Comparison of ENCODE assay signal across 8 mouse cellular contexts in the genomic region with DNA sequence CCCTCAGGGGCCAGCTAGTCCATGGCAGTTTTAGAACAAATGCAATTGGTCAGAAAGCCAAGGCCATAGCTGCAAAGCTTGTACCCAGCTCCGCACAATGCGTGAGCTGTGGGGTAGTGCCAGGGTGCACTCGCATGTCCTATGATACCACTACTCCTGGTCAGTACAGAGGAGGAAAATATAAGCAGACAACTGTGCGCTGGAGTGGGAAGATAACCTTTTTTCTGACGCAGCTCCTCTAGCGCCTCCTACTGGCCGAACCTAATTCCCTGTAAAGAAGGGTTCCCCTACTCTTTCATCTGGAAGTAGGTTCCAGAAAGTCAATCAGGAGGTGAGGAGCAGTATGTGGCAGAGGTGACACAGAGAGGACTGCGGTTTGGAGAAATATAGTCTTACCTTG.
DNase-seq lines count a peak whose midpoint lies in the region; ATAC-seq and TF ChIP-seq lines count a peak whose summit lies in the region.

No protein-coding gene starts in this region.

- no peak for TF ChIP-seq EP300 in heart, postnatal 0 days (IDR thresholded peaks at IDR 0.05; ENCODE audit: low read depth)

- H3K9ac ChIP-seq in heart, postnatal 0 days (replicated peaks; ENCODE audit: low read depth, low read length): no peak overlapping the region
- H3K9ac ChIP-seq in midbrain, embryonic 16.5 days (ENCODE audit: low read depth, low read length): no peak overlapping the region

- TF ChIP-seq POLR2A in testis, adult 2 months (IDR thresholded peaks at IDR 0.05; ENCODE audit: control insufficient read depth, low read depth, low read length): no peak
- TF ChIP-seq POLR2A in bone marrow macrophage, adult 2 months (IDR thresholded peaks at IDR 0.05; ENCODE audit: borderline replicate concordance, low read depth, low read length): no peak

- no peaks in the 10 kb centered on the region for H3K4me1 ChIP-seq in heart, postnatal 0 days (ENCODE audit: control insufficient read depth, insufficient read depth)
- no peaks in the 10 kb centered on the region for H3K4me1 ChIP-seq in testis, adult 2 months (ENCODE audit: control insufficient read depth, insufficient read depth, low read length)
- no peaks in the 10 kb centered on the region for H3K4me1 ChIP-seq in bone marrow macrophage, adult 2 months (ENCODE audit: control insufficient read depth, insufficient read depth, low read length)
- no peaks in the 10 kb centered on the region for H3K4me1 ChIP-seq in midbrain, embryonic 16.5 days (ENCODE audit: control insufficient read depth, insufficient read depth, low read length)

- H3K4me2 ChIP-seq in heart, postnatal 0 days (ENCODE audit: low read depth, low read length): no peak overlapping the region
- no peak overlapping the region for H3K4me2 ChIP-seq in midbrain, embryonic 16.5 days (ENCODE audit: low read length)

- H3K9me3 ChIP-seq in heart, postnatal 0 days (replicated peaks; ENCODE audit: control insufficient read depth, low read length): no peaks in the 10 kb centered on the region
- no peaks in the 10 kb centered on the region for H3K9me3 ChIP-seq in midbrain, embryonic 16.5 days (replicated peaks; ENCODE audit: control insufficient read depth, low read length, poor library complexity, severe bottlenecking)

- no peak overlapping the region for H3K4me3 ChIP-seq in heart, postnatal 0 days (ENCODE audit: low read depth, low read length)
- H3K4me3 ChIP-seq in testis, adult 2 months (ENCODE audit: control insufficient read depth, low read depth, low read length): no peak overlapping the region
- no peak overlapping the region for H3K4me3 ChIP-seq in bone marrow macrophage, adult 2 months (ENCODE audit: insufficient read depth, low read length)
- H3K4me3 ChIP-seq in midbrain, embryonic 16.5 days (ENCODE audit: low read depth, low read length): no peak overlapping the region

- WGBS in heart, postnatal 0 days: 52% methylated on average over 8 of the region's 8 CpGs
- 62% methylated on average over 8 of the region's 8 CpGs for WGBS in midbrain, embryonic 16.5 days

- no peaks in the 10 kb centered on the region for H3K27me3 ChIP-seq in heart, postnatal 0 days (ENCODE audit: control insufficient read depth, insufficient read depth, low read length)
- H3K27me3 ChIP-seq in testis, adult 2 months (ENCODE audit: control insufficient read depth, insufficient read depth, low read length): no peaks in the 10 kb centered on the region
- no peaks in the 10 kb centered on the region for H3K27me3 ChIP-seq in splenic B cell, adult 2 months (ENCODE audit: control insufficient read depth, insufficient read depth, low read length, poor library complexity, severe bottlenecking)
- no peaks in the 10 kb centered on the region for H3K27me3 ChIP-seq in midbrain, embryonic 16.5 days (ENCODE audit: control insufficient read depth, insufficient read depth, low read depth, low read length)

- DNase-seq in heart, postnatal 0 days (ENCODE audit: low spot score): no peak
- DNase-seq in heart, adult 11 months: no peak
- DNase-seq in testis, postnatal 14 days (ENCODE audit: low spot score): no peak
- DNase-seq in splenic B cell, adult 2 months (ENCODE audit: low read depth, low spot score): peak; percentile 6
- DNase-seq in right cerebral cortex, postnatal 25 days: no peak

- peak; percentile 19; the same call in 1 of the 2 replicates for TF ChIP-seq CTCF in heart, postnatal 0 days (IDR thresholded peaks at IDR 0.05; ENCODE audit: low read depth)
- peak; percentile 25; the same call in 1 of the 2 replicates for TF ChIP-seq CTCF in testis, adult 2 months (IDR thresholded peaks at IDR 0.05; ENCODE audit: control insufficient read depth, insufficient read depth, insufficient replicate concordance, low read depth, low read length)
- TF ChIP-seq CTCF in bone marrow macrophage, adult 2 months (IDR thresholded peaks at IDR 0.05; ENCODE audit: low read depth, low read length): 0 out of 2 replicates have a peak, but pooled peaks have one; percentile 13

- ATAC-seq in heart, postnatal 0 days (ENCODE audit: insufficient read depth, low read depth): no peak
- ATAC-seq in midbrain, embryonic 16.5 days: no peak

- no peak overlapping the region for H3K27ac ChIP-seq in heart, postnatal 0 days (ENCODE audit: low read depth)
- H3K27ac ChIP-seq in testis, adult 2 months (ENCODE audit: control insufficient read depth, insufficient read depth, low read depth, low read length): no peak overlapping the region
- no peak overlapping the region for H3K27ac ChIP-seq in bone marrow macrophage, adult 2 months (ENCODE audit: insufficient read depth, low read depth, low read length)
- H3K27ac ChIP-seq in midbrain, embryonic 16.5 days (ENCODE audit: low read length): no peak overlapping the region

- H3K36me3 ChIP-seq in heart, postnatal 0 days (replicated peaks; ENCODE audit: control insufficient read depth, insufficient read depth, low read length): no peaks in the 10 kb centered on the region
- no peaks in the 10 kb centered on the region for H3K36me3 ChIP-seq in testis, adult 2 months (ENCODE audit: control insufficient read depth, insufficient read depth, low read length)
- H3K36me3 ChIP-seq in splenic B cell, adult 2 months (ENCODE audit: control insufficient read depth, insufficient read depth, low read length, poor library complexity, severe bottlenecking): no peaks in the 10 kb centered on the region
- H3K36me3 ChIP-seq in midbrain, embryonic 16.5 days (ENCODE audit: control insufficient read depth, insufficient read depth, low read length): no peaks in the 10 kb centered on the region
